Mouse (Mus musculus): ENCODE measurements at regions not wholly inside any gene's neighbourhood (a gene's known extent, or its start where the extent isn't known, plus 50 kb on each side); places are given as distances from the start of the nearest gene placed in this dataset.

DNA sequence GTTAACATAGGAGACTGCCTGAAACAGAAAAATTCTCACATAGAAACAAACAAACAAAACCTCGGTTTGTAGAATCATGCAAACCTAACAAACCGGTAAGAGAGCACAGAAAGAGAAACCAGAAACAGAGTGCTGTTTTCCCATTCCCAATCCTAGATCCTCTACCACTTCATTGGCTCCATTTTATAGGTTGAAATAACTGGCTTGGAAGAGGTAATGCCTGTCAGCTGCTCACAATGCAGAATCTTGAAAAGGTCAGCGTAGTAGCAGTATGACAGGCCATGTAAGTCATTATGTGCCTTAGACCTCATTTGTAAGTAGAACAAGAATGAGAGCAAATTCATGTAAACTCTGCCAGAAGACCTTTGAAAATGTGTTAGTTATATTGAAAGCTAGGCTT, 657.2 kb upstream of the Zeb2 start:
- TF ChIP-seq CTCF (IDR thresholded peaks at IDR 0.05; ENCODE audit: extremely low read depth, insufficient read depth, insufficient read length, insufficient replicate concordance) (no peak), POLR2A (IDR thresholded peaks at IDR 0.05; ENCODE audit: low read depth, low read length) (no peak)
